Mouse (Mus musculus) thymus, postnatal 0 days (tissue): Measurements from ENCODE around the gene Smim12. TPM values are rescaled to one million over a fixed set of nuclear protein-coding genes. Genes with fewer than 3 reads are reported as not detected.
A peak's percentile ranks its signal among the peaks of the same experiment; 100 is the strongest.

ENCODE experiments used
- DNase-seq: peaks from one replicate; pipeline ENCODE4 v3.0.0-alpha.2; 2015; ENCODE audit warnings: low spot score
- polyA plus RNA-seq: library from polyadenylated mRNA; unstranded; fragments of >200 nt; fragmentation: Nextera tagmentation; extraction: Ambion mirVana; gene quantifications from 2 replicates; pipeline ENCODE4 v1.2.1, GENCODE M21; 2015

The Smim12 gene
- polyA plus RNA-seq, 1 experiment from 2014 or later: 57.9 TPM

DNA sequence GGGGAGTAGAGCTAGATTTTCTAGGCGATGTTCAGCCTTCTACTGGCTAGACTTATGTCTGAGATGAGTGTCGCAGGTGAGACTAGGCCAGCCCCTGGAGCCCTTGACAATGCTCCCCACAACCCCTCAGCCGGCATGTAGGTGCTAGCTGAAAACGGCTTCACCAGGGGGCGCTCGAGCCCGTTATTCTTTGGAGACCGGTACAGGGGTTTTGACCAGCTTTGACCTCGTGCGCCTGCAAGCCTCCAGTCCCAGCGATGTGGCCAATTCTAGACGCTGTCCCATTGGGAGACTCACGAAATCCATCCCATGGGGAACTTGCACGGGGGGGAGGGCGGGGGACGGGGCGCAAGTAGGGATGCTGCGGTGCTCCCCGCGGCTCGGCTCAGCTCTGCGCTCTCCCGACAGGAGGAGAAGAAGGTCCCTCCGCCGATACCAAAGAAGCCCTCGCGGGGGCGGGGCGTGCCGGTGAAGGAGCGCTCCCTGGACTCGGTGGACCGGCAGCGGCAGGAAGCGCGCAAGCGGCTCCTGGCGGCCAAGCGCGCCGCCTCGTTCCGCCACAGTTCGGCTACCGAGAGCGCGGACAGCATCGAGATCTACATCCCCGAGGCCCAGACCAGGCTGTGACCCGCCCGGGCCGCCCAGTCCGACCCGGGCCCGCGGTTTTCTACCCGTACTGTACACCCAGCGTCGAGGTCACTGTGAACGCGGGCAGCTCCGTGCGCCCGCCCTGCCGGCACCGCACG, 7.7 kb upstream of the Smim12 start:
- DNase-seq: peak; percentile 83

DNA sequence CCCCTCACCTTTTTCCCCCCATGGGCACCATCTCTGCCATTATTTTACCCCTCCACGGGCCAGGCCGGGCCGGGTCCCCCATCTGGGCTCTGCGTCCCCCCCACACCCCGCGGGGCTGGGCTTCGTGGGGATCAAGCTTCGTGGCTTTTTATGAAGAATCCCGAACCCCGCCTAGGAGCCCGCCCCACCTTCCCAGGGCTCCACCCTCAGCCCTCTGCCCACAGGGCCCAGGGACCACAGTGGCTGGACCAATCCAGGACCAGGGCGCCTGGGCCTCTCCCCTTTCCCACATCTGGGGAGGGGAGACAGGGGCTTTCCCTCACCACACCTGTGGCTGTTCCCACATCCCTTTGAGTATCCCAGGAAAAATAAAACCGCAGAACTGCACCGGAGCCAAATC, 7.0 kb upstream of the Smim12 start:
- DNase-seq: no peak

DNA sequence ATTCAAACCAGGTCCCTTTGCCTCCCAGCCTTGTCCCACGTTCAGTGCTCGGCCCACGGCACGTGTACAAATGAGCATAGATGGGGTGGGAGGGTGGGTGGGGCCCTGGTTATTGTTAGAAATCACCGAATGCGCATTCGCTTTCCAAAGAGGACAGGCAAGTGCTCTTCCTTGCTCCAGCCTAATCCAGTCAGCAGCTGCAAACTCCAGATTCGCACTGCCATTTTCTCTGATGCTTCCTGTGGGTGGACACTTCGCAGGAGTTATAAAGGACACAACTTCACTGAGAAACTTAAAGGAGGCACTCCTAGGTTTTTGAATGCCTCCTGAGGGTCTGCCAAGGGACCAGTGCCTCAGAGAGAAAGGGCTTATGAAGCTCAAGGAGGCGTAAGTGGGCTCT, 6.3 kb upstream of the Smim12 start:
- no peak for DNase-seq

DNA sequence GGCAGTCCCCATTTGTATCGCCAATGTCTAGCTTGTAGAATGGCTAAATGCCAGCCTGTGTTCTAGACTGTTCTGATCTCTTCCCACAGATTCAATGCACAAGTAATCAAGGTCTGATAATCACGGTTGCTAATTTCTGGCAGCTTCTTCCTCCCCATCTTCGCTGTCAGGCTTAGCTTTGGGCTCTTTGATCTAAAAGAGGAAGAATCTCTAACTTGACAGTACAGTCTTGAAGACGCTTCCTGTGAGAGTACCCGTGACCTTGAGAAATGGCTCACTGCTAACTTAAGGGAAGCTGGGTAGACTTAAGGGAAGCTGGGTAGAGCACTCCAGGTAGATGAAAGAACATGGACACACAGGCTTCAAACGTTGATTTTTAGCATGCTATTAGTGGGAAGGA, 888 bp upstream of the Smim12 start:
- peak; percentile 29 for DNase-seq

DNA sequence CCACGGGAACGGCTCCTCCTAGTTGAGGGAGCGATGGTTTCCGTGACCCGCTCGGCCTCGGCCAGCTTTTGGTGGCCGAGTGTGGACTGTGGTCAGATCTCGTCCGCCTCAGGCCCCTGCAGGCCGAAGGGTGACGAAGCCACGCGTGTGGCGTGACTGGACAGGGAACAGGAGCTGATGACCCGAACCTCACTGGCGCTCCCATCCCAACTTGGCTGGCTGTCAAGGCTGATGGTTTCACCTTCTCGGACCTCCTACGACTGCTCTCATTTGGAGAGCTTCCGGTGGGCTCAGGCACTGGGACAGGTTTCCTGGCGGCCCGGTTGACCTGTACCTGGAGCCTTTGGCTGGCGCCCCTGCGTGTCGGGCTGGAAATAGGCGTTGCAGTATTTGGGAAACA, 369 bp downstream of the Smim12 start:
- DNase-seq: no peak

DNA sequence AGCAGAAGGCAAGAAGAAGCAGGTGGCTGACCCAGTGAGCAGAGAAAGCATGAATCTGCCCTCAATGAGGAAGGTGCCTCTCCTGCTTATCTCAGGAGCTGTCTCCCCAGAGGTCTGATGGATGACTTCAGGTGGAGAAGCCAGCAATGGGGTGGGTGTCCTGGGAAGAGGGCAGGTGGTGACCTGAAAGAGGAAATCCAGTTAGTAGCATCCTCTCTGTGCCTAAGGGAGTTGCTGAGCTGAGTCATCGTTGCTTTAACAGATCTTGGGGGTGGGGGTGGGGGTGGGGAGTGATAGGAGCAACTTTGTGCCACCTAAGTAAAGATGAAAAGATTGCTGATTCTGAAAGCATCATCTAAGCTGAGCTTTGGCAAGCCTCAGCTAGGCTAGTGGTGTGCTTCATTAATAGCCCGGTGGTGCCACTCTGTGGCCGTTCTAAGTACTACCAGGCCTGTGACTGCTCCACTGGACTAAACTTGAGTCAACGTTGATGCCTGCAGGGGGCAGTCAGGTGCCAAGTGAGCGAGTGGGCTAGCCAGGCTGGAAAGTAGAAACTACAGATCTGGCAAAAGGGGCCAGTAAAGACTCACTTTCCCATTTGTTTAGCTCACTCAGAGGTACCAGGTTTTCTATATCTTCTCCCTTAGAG, 6.2 kb downstream of the Smim12 start:
- DNase-seq: peak; percentile 90

DNA sequence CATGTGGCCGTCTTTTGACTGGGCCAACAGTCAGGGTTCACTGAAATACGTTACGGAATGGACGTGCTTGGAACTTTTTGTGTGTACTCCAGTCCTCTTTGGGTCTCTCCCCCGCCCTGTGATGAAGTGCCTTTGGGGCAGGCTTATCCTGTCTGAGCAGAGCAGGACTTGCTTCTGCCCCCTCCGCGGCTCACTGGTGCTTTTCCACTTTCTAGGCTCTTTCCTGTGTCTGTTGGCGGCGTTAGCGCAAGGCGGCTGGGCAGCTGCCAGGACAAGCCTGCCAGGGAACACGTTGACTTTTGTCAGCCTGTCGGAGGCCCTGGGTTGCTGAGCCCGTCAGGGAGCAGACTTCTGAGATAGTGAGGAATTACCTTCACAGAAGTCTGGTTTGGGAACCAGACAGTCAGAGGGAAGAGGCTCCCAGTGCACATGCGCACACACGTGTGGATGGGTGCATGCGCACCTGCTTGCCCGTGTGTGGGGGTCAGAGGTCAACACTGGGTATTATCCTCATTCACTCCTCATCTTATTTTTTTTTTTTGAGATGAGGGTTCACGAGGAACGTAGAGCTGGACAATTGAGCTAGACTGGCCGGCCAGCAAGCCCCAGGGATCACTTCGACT, 8.5 kb downstream of the Smim12 start:
- DNase-seq: no peak

DNA sequence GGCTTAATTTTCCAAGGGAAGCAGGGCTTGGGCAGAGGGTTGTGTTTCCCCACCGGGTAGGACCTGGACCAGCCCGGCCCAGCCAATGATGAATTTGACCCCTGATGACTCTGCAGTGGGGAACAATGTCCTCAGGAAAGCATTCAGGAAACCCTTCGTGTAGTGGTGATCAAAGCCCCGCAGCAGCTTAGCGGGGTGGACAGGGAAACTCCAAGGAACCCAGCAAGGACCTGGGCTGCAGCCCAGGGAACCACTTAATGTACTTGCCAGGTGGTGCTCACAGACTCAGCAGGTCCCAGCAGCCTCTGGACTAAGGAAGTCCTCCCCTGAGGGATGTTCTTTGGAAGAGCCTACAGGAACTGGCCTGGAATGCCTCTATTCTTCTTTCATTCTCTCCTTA, 13.2 kb downstream of the Smim12 start:
- DNase-seq: no peak

DNA sequence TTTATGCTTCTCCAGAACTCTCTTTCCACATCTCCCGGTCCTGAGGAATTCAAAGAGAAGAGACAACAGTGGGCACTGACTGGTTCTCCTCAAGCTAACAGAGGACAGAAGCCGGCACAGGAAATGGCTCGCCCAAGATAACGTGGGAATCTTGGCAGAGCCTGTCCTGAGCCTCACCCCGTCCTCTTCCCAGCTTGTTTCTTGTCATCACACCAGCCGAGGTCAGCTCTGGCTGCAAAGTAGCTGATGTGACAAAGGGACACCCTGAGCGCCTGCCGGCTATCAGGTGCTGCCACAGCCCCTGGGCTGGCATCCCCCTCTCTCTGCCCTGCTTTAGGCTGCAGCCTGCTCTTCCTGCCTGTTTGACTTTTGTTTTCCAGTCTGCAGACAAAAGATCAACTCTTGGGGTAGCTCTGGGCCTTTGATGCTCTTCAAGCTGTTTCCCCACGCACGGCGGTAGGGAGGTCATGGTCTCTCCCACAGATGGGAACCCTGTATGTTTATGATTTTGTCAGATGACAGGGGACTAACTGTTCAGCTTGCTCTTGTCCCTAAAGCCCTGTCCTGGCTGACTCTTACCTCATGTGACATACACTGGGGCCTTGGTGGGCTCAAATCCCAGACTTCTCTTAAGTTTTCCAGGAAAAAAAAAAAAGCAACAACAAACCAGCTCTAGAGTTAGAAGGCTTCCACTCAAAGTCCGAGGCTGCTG, 14.8 kb downstream of the Smim12 start:
- no peak for DNase-seq

DNA sequence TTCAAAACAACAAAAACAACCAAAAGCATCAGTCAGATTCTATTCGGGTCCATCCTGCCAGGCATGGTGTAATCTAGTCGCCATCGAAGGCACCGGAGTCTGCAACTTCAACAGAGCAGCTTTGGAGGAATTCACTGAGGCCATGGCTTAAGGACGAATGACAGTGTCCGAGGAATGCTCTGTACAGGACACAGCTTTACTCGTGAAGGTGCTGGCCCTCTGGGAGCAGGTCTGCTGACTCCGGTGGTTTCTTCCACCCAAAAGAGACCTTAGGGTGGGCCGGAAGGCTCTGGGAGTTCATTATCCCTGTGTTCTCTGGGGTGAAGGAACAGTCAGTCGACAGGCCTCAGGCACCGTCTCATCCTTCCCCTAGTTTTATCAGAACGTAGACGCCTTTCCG, 18.0 kb downstream of the Smim12 start:
- no peak for DNase-seq

DNA sequence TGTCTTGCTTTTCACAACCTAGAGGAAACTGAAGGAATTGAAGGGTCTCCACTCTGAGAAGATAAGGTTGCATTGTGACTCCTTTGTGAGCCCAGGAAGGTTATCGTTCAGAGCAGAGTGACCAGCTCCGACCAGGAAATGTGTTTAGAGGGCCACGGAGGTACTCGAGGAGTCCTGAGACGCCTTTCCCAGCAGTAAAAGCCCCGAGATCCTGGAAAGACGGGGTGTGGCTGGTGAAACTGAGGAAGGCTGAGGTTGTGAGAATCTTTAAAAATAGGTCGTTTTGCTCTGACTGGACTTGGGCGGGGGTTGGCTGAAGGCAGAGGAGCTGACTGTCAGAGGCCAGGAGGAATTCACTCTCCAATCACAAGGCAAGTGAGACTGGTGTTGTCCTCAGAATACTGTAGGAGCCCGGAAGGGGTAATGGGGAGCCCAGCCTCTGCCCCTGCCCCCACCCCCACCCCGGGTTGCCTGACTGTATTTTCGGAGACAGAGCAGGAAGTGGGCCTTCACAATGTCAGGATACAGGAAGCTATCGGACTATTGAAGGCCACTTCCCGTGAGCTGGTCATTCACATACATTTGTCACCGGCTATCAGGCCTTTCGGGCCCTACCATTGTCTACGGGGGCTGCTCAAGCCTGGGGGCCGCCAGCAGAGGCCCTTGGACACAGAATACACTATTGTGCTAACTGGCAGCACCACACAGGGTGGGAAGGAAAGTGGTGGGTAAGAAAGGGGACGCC, 20.0 kb downstream of the Smim12 start:
- no peak for DNase-seq

DNA sequence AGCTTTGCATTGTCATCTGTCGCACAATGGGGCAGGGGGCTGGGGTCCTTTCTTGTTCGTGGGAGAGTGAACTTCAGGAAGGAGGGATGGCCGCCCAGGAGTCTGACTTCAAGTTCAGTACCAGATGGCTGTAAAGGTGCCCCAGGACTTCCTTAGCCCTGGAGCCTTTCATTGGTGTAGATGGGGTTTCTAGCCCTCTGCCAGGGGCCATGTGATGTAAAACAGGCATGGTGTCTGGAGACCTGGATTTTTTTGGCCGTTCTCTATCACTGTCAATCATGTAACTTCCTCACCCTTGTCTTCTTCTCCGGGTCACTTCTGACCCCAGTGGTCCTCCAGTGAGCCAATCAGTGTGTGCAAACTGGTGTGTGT, 20.6 kb downstream of the Smim12 start:
- DNase-seq: no peak

DNA sequence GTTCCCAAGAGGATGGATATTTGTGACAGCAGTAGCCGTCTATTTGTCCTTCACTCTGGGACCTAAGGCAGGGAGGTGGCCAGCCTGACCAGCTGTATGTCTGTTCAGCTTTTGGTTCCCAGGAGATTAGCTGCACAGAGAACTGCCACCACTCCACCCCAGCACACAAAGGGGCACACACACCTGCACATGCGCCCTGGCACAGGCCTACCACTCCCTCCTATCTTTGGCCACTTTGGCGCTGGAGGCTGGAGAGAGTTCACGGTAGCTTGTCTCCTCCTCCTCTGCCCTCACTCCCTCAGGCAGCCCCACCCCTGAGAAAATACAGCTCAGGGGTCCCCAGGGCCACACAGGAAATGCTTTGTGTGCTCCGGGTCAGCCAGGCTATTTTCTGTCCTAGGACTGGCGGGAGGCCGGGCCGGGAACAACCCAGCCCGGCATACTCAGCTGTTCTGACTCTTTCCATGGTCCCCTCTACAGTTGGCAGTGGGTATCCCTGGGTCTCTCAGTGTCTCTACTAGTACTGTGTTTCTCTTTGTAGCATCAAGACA, 34.9 kb downstream of the Smim12 start:
- DNase-seq: no peak

DNA sequence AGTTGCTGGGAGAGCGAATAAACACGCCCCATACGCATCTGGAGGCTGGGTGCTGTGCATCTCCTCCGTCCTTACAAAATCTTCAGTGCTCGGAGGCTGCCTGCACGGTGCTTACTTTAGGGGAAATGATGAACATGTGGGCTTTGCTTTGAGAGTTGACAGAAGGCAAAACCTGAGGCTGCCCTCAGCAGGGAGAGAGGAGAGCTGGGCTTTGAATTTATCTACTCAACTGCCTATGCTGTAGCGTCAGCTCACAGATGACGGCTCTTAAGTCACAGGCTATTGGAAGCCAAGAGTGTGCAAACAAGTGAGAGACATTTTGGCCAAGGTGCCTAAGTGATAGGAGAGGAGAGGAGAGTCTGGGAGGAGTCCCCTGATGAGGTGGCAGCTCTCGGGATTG, 35.7 kb downstream of the Smim12 start:
- DNase-seq: no peak

DNA sequence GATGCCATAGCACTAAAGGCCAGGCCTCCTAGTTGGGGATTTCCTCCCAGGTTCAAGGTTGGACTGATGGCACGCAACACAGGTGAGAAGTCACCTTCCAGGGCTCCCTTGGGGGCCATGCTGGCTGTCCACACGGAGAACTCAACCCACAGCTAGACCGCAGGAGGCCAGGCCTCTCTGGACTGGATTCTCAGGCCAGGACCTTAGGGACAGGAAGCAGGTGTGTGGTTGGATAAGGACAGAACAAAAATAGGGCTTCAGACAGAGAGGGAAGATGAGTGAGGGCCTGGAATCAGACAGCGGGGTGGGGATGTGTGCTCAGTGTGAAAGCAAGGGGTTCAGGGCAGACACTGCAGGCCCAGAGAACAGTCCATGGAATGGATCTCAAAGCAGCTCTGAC, 43.3 kb downstream of the Smim12 start:
- no peak for DNase-seq

DNA sequence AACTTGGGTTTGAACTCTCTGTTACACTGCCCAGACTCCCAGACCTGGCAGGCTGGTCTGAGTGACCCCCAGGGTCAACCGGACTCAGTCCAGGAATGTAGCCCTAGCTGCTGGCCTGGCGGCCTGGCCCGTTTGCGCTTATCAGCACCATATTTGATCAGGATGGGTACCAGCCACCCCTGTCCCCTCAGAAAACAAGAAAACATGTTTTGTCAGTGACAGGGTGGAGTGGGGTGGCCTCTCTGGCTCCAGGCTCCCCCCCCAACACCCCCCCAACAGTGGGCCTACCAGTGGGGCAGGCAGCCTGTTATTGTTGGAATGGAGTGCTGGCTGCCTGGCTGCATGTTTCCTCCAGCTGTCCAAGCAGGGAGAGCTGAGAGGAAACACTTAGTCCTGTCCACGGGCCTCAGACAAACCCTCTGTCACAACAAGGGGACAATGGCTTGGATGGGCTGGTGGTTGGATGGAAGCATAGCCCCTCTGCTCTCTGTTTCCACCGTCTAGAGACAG, 45.5 kb downstream of the Smim12 start:
- no peak for DNase-seq

DNA sequence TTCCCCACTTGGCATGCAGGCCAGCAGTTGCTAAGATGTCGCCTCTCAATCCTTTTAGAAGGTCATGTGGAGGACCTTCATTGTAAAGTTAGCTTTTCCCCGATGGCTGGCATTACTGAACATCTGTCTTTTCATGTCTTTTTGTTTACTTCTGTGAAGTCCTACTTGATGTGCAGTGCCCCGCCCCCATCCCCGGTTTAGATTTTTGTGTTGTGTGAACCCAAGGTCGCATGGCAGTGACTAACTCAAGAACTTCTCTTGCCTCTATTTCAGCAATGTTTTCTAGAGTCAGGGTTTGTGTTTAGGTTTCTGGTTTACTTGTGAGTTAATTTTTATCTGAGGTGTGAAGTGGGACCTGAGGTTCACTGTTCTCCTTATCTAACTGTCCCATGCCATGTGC, 49.0 kb downstream of the Smim12 start:
- DNase-seq: no peak
